35 mouse cellular contexts compared by ENCODE assay signal in genomic region chr19:28982617-28983016, GRCm38 (mm10). TPM values are rescaled to one million over a fixed set of nuclear protein-coding genes. Genes with fewer than 3 reads are reported as not detected.
"Had no signal": no experiment of that assay in that cellular context is flagged by ENCODE, and none has a peak within 500 bp of the region (broad histone marks: within the 10 kb centered on the region; RNA-seq: fewer than 3 reads in every experiment).

No protein-coding gene starts in this region.

- H3K4me1 ChIP-seq: heart, embryonic 12.5 days; heart, embryonic 13.5 days; heart, embryonic 15.5 days; hindbrain, embryonic 10.5 days; hindbrain, embryonic 12.5 days; hindbrain, embryonic 13.5 days; hindbrain, embryonic 15.5 days; intestine, embryonic 15.5 days; kidney, embryonic 15.5 days had no signal

- DNase-seq: heart, postnatal 10 days; heart, postnatal 14 days; heart, postnatal 36 days; heart, postnatal 4 days; kidney, adult 11 months; kidney, adult 18-20 months; kidney, adult 2 months; kidney, adult 8-10 months; kidney, adult 9 months; kidney, postnatal 10 days; kidney, postnatal 14 days; kidney, postnatal 25 days; kidney, postnatal 36 days; kidney, postnatal 4 days; layer of hippocampus, adult 9-11 months; layer of hippocampus, postnatal 36 days had no signal

- H3K27ac ChIP-seq: heart, embryonic 13.5 days; heart, embryonic 15.5 days; hindbrain, embryonic 10.5 days; hindbrain, embryonic 12.5 days; hindbrain, embryonic 13.5 days; hindbrain, embryonic 14.5 days; hindbrain, embryonic 15.5 days; hindbrain, postnatal 0 days; intestine, embryonic 15.5 days; kidney, embryonic 15.5 days; kidney, postnatal 0 days; layer of hippocampus, adult 2 months had no signal

- H3K27me3 ChIP-seq: heart, embryonic 12.5 days; heart, embryonic 15.5 days; hindbrain, embryonic 12.5 days; hindbrain, embryonic 13.5 days; hindbrain, embryonic 15.5 days; intestine, embryonic 15.5 days had no signal

- H3K9ac ChIP-seq: heart, embryonic 12.5 days; heart, embryonic 13.5 days; heart, embryonic 15.5 days; hindbrain, embryonic 12.5 days; hindbrain, embryonic 13.5 days; hindbrain, embryonic 14.5 days; hindbrain, embryonic 15.5 days; intestine, embryonic 15.5 days; kidney, embryonic 15.5 days had no signal

- ATAC-seq: hindbrain, embryonic 16.5 days; hindbrain, postnatal 0 days; inflammation-experienced regulatory T-cells, adult 6 months; intestine, embryonic 15.5 days; intestine, embryonic 16.5 days; intestine, postnatal 0 days had no signal

- H3K36me3 ChIP-seq: heart, embryonic 12.5 days; heart, embryonic 13.5 days; heart, embryonic 15.5 days; hindbrain, embryonic 10.5 days; hindbrain, embryonic 12.5 days; hindbrain, embryonic 13.5 days; hindbrain, embryonic 15.5 days; intestine, embryonic 15.5 days; kidney, embryonic 15.5 days had no signal

- H3K4me3 ChIP-seq: heart, embryonic 12.5 days; heart, embryonic 13.5 days; heart, embryonic 15.5 days; hindbrain, embryonic 10.5 days; hindbrain, embryonic 12.5 days; hindbrain, embryonic 13.5 days; hindbrain, embryonic 15.5 days; intestine, embryonic 15.5 days; kidney, embryonic 15.5 days; layer of hippocampus, adult 2 months had no signal

- H3K4me2 ChIP-seq: heart, embryonic 11.5 days; heart, embryonic 12.5 days; heart, embryonic 13.5 days; heart, embryonic 15.5 days; hindbrain, embryonic 12.5 days; hindbrain, embryonic 13.5 days; hindbrain, embryonic 14.5 days; hindbrain, embryonic 15.5 days; intestine, embryonic 15.5 days; kidney, embryonic 15.5 days had no signal

- H3K9me3 ChIP-seq: heart, embryonic 12.5 days; heart, embryonic 13.5 days; heart, embryonic 15.5 days; hindbrain, embryonic 10.5 days; hindbrain, embryonic 12.5 days; hindbrain, embryonic 13.5 days; hindbrain, embryonic 15.5 days; intestine, embryonic 15.5 days; kidney, embryonic 15.5 days had no signal

RNA-seq across cellular contexts. Expression of gene 4430402I18Rik, which starts 15.0 kb away (rescaled TPM):
- total RNA-seq: hematopoietic stem cell, adult 5-6 weeks had no signal
- polyA plus RNA-seq: inflammation-experienced regulatory T-cells, adult 6 months had no signal
